Mouse (Mus musculus) erythroblast, adult 5-6 weeks (primary cell): Measurements from ENCODE around the gene Eif1. TPM values are rescaled to one million over a fixed set of nuclear protein-coding genes. Genes with fewer than 3 reads are reported as not detected.

Experiments
- total RNA-seq, 2 experiments: library from RNA; stranded (forward) in 1 of 2; stranded (reverse) in 1 of 2; fragments of 150-400 nt in 1 of 2; fragments of 200-764, 138-1000 nt in 1 of 2; gene quantifications; 2 replicates each; pipeline versions ENCODE4 v1.2.3 to v1.2.4; 2015 to 2017; ENCODE audit warnings: low replicate concordance in 2 of 2

The Eif1 gene
- total RNA-seq, 2 experiments from 2014 or later = 168 to 580 TPM

Other genes with a start within 250 kb of the Eif1 start
- not detected in 2 replicates for gene Krt32, start 231.7 kb upstream of the Eif1 start, total RNA-seq (2015; ENCODE audit: low replicate concordance)
- gene Krt32, start 231.7 kb upstream of the Eif1 start, total RNA-seq (2017; ENCODE audit: low replicate concordance) = not detected in 2 replicates
- not detected in 2 replicates for gene Krt35, start 223.6 kb upstream of the Eif1 start, total RNA-seq (2015; ENCODE audit: low replicate concordance)
- gene Krt35, start 223.6 kb upstream of the Eif1 start, total RNA-seq (2017; ENCODE audit: low replicate concordance) = not detected in 2 replicates
- not detected in 2 replicates for gene Krt36, start 214.3 kb upstream of the Eif1 start, total RNA-seq (2015; ENCODE audit: low replicate concordance)
- gene Krt36, start 214.3 kb upstream of the Eif1 start, total RNA-seq (2017; ENCODE audit: low replicate concordance) = not detected in 2 replicates
- gene Krt13, start 198.3 kb upstream of the Eif1 start, total RNA-seq (2015; ENCODE audit: low replicate concordance) = not detected in 2 replicates
- not detected in 2 replicates for gene Krt13, start 198.3 kb upstream of the Eif1 start, total RNA-seq (2017; ENCODE audit: low replicate concordance)
- not detected in 2 replicates for gene Krt15, start 184.0 kb upstream of the Eif1 start, total RNA-seq (2015; ENCODE audit: low replicate concordance)
- gene Krt15, start 184.0 kb upstream of the Eif1 start, total RNA-seq (2017; ENCODE audit: low replicate concordance) = not detected in 2 replicates
- gene Krt19, start 171.2 kb upstream of the Eif1 start, total RNA-seq (2015; ENCODE audit: low replicate concordance) = not detected in 2 replicates
- not detected in 2 replicates for gene Krt19, start 171.2 kb upstream of the Eif1 start, total RNA-seq (2017; ENCODE audit: low replicate concordance)
- not detected in 2 replicates for gene Krt9, start 126.6 kb upstream of the Eif1 start, total RNA-seq (2015; ENCODE audit: low replicate concordance)
- gene Krt9, start 126.6 kb upstream of the Eif1 start, total RNA-seq (2017; ENCODE audit: low replicate concordance) = 0.28 TPM in 1 of 2 replicates, not detected in the other
- not detected in 2 replicates for gene Krt14, start 112.3 kb upstream of the Eif1 start, total RNA-seq (2015; ENCODE audit: low replicate concordance)
- not detected in 2 replicates for gene Krt14, start 112.3 kb upstream of the Eif1 start, total RNA-seq (2017; ENCODE audit: low replicate concordance)
- gene Krt16, start 71.0 kb upstream of the Eif1 start, total RNA-seq (2015; ENCODE audit: low replicate concordance) = not detected in 2 replicates
- gene Krt16, start 71.0 kb upstream of the Eif1 start, total RNA-seq (2017; ENCODE audit: low replicate concordance) = not detected in 2 replicates
- gene Krt17, start 58.9 kb upstream of the Eif1 start, total RNA-seq (2015; ENCODE audit: low replicate concordance) = not detected in 2 replicates
- not detected in 2 replicates for gene Krt17, start 58.9 kb upstream of the Eif1 start, total RNA-seq (2017; ENCODE audit: low replicate concordance)
- gene Krt42, start 50.0 kb upstream of the Eif1 start, total RNA-seq (2015; ENCODE audit: low replicate concordance) = not detected in 2 replicates
- not detected in 2 replicates for gene Krt42, start 50.0 kb upstream of the Eif1 start, total RNA-seq (2017; ENCODE audit: low replicate concordance)
- not detected in 2 replicates for gene Gast, start 14.5 kb downstream of the Eif1 start, total RNA-seq (2015; ENCODE audit: low replicate concordance)
- not detected in 2 replicates for gene Gast, start 14.5 kb downstream of the Eif1 start, total RNA-seq (2017; ENCODE audit: low replicate concordance)
- gene Hap1, start 36.2 kb downstream of the Eif1 start, total RNA-seq (2015; ENCODE audit: low replicate concordance) = not detected in 2 replicates
- gene Hap1, start 36.2 kb downstream of the Eif1 start, total RNA-seq (2017; ENCODE audit: low replicate concordance) = not detected in 2 replicates
- gene Jup, start 77.9 kb downstream of the Eif1 start, total RNA-seq (2015; ENCODE audit: low replicate concordance) = 1.5 and 2.3 TPM in 2 replicates
- gene Jup, start 77.9 kb downstream of the Eif1 start, total RNA-seq (2017; ENCODE audit: low replicate concordance) = 0.28 and 1.8 TPM in 2 replicates
- gene P3h4, start 95.0 kb downstream of the Eif1 start, total RNA-seq (2015; ENCODE audit: low replicate concordance) = not detected in 2 replicates
- not detected in 2 replicates for gene P3h4, start 95.0 kb downstream of the Eif1 start, total RNA-seq (2017; ENCODE audit: low replicate concordance)
- not detected in 2 replicates for gene Fkbp10, start 95.8 kb downstream of the Eif1 start, total RNA-seq (2015; ENCODE audit: low replicate concordance)
- gene Fkbp10, start 95.8 kb downstream of the Eif1 start, total RNA-seq (2017; ENCODE audit: low replicate concordance) = not detected in 2 replicates
- gene Nt5c3b, start 121.9 kb downstream of the Eif1 start, total RNA-seq (2015; ENCODE audit: low replicate concordance) = 2.1 and 10.0 TPM in 2 replicates
- gene Nt5c3b, start 121.9 kb downstream of the Eif1 start, total RNA-seq (2017; ENCODE audit: low replicate concordance) = 1.7 and 6.3 TPM in 2 replicates
- gene Klhl10, start 122.0 kb downstream of the Eif1 start, total RNA-seq (2015; ENCODE audit: low replicate concordance) = not detected in 2 replicates
- gene Klhl10, start 122.0 kb downstream of the Eif1 start, total RNA-seq (2017; ENCODE audit: low replicate concordance) = not detected in 2 replicates
- 2.3 and 3.7 TPM in 2 replicates for gene Klhl11, start 152.9 kb downstream of the Eif1 start, total RNA-seq (2015; ENCODE audit: low replicate concordance)
- 5.3 and 7.2 TPM in 2 replicates for gene Klhl11, start 152.9 kb downstream of the Eif1 start, total RNA-seq (2017; ENCODE audit: low replicate concordance)
- 29.0 and 34.4 TPM in 2 replicates for gene Acly, start 208.1 kb downstream of the Eif1 start, total RNA-seq (2015; ENCODE audit: low replicate concordance)
- 16.2 and 28.4 TPM in 2 replicates for gene Acly, start 208.1 kb downstream of the Eif1 start, total RNA-seq (2017; ENCODE audit: low replicate concordance)
- not detected in 2 replicates for gene Ttc25, start 225.7 kb downstream of the Eif1 start, total RNA-seq (2015; ENCODE audit: low replicate concordance)
- not detected in 2 replicates for gene Ttc25, start 225.7 kb downstream of the Eif1 start, total RNA-seq (2017; ENCODE audit: low replicate concordance)